Comparison of ENCODE assay signal across 25 mouse cellular contexts in genomic region chr2:161196713-161197372, GRCm38 (mm10).
DNase-seq lines count a peak whose midpoint lies in the region; ATAC-seq and TF ChIP-seq lines count a peak whose summit lies in the region.
"Had no signal": no experiment of that assay in that cellular context is flagged by ENCODE, and none has a peak within 500 bp of the region (broad histone marks: within the 10 kb centered on the region; RNA-seq: fewer than 3 reads in every experiment).

No protein-coding gene starts in this region.

- H3K9ac ChIP-seq in hindbrain, embryonic 16.5 days (ENCODE audit: low read depth, low read length) = no peak overlapping the region
- H3K9ac ChIP-seq in hindbrain, embryonic 12.5 days = no peak overlapping the region
- no peak overlapping the region for H3K9ac ChIP-seq in ES-E14 (ENCODE audit: insufficient read depth, low read depth, low read length, poor library complexity, severe bottlenecking)
- H3K9ac ChIP-seq in forebrain, embryonic 15.5 days (replicated peaks) = no peak overlapping the region
- H3K9ac ChIP-seq: heart, embryonic 15.5 days; liver, embryonic 15.5 days; lung, embryonic 15.5 days; neural tube, embryonic 13.5 days; stomach, embryonic 15.5 days had no signal

- DNase-seq in ES-CJ7 (ENCODE audit: low read depth, low spot score) = peak; percentile 76
- no peak for DNase-seq in ES-E14 (ENCODE audit: low read depth, low spot score)
- DNase-seq in B cell, adult 2 months = no peak
- DNase-seq in testis, postnatal 10 days (ENCODE audit: low spot score) = no peak
- DNase-seq: adrenal gland, adult 8-10 months; cerebellum, adult 18-20 months; cerebellum, postnatal 14 days; heart, postnatal 36 days; kidney, adult 2 months; liver; lung, postnatal 36 days; right cerebral cortex, adult 18-20 months; right cerebral cortex, postnatal 4 days; thymus, adult 18-20 months; thymus, postnatal 4 days had no signal

- peaks cover 3% of the 10 kb centered on the region; the same call in 1 of the 2 replicates for H3K4me1 ChIP-seq in hindbrain, embryonic 16.5 days (ENCODE audit: control insufficient read depth, insufficient read depth, low read depth, low read length)
- H3K4me1 ChIP-seq in hindbrain, embryonic 12.5 days = 0 out of 2 replicates have a peak, but pooled peaks cover 4% of the 10 kb centered on the region
- peaks cover 0 to 3% of the 10 kb centered on the region in 2 experiments; a peak in 1 of 4 replicates for H3K4me1 ChIP-seq in ES-E14 (ENCODE audit: control insufficient read depth in 2 of 2, insufficient read depth in 2 of 2, low read length in 2 of 2, poor library complexity in 1 of 2)
- H3K4me1 ChIP-seq in forebrain, embryonic 15.5 days = peaks cover 9% of the 10 kb centered on the region
- H3K4me1 ChIP-seq: heart, embryonic 15.5 days; limb, embryonic 10.5 days; liver, embryonic 15.5 days; lung, embryonic 15.5 days; stomach, embryonic 15.5 days had no signal

- no peaks in the 10 kb centered on the region for H3K9me3 ChIP-seq in hindbrain, embryonic 16.5 days (ENCODE audit: control insufficient read depth, low read length)
- H3K9me3 ChIP-seq in hindbrain, embryonic 12.5 days (replicated peaks) = no peaks in the 10 kb centered on the region
- no peaks in the 10 kb centered on the region for H3K9me3 ChIP-seq in ES-E14 (ENCODE audit: control insufficient read depth, insufficient read depth, low read depth, low read length)
- H3K9me3 ChIP-seq in forebrain, embryonic 15.5 days = no peaks in the 10 kb centered on the region
- H3K9me3 ChIP-seq: heart, embryonic 15.5 days; limb, embryonic 10.5 days; liver, embryonic 15.5 days; lung, embryonic 15.5 days; neural tube, embryonic 13.5 days; stomach, embryonic 15.5 days had no signal

- no peaks in the 10 kb centered on the region for H3K36me3 ChIP-seq in hindbrain, embryonic 16.5 days (ENCODE audit: control insufficient read depth, insufficient read depth, low read length)
- no peaks in the 10 kb centered on the region for H3K36me3 ChIP-seq in hindbrain, embryonic 12.5 days
- no peaks in the 10 kb centered on the region for H3K36me3 ChIP-seq in ES-E14 (ENCODE audit: control insufficient read depth, insufficient read depth, low read length, poor library complexity, severe bottlenecking)
- H3K36me3 ChIP-seq in forebrain, embryonic 15.5 days = no peaks in the 10 kb centered on the region
- H3K36me3 ChIP-seq: heart, embryonic 15.5 days; limb, embryonic 10.5 days; liver, embryonic 15.5 days; lung, embryonic 15.5 days; neural tube, embryonic 13.5 days; stomach, embryonic 15.5 days had no signal

- in situ Hi-C loops in ES-E14 (cut with MboI; ENCODE audit: low sequenced_read_pairs in 2 of 2, unreplicated experiment in 2 of 2) = no loop called here

- H3K27ac ChIP-seq in hindbrain, embryonic 16.5 days (ENCODE audit: low read depth, low read length) = no peak overlapping the region
- no peak overlapping the region for H3K27ac ChIP-seq in hindbrain, embryonic 12.5 days
- no peak overlapping the region for H3K27ac ChIP-seq in ES-E14 (ENCODE audit: insufficient read depth, low read depth, low read length, poor library complexity, severe bottlenecking)
- no peak overlapping the region for H3K27ac ChIP-seq in forebrain, embryonic 15.5 days (replicated peaks)
- H3K27ac ChIP-seq: heart, embryonic 15.5 days; kidney, postnatal 0 days; limb, embryonic 10.5 days; liver, embryonic 15.5 days; lung, embryonic 15.5 days; neural tube, embryonic 13.5 days; stomach, embryonic 15.5 days had no signal

- WGBS in hindbrain, embryonic 16.5 days = 79% methylated on average over 7 of the region's 7 CpGs
- WGBS in hindbrain, embryonic 12.5 days = 90% methylated on average over 7 of the region's 7 CpGs
- 65% methylated on average over 7 of the region's 7 CpGs for WGBS in forebrain, embryonic 15.5 days

- peak; percentile 76 for ATAC-seq in hindbrain, embryonic 16.5 days
- ATAC-seq in hindbrain, embryonic 12.5 days (ENCODE audit: low FRiP score) = no peak
- peak; percentile 83 for ATAC-seq in forebrain, embryonic 15.5 days (replicated peaks)

- no peaks in the 10 kb centered on the region for H3K27me3 ChIP-seq in hindbrain, embryonic 16.5 days (replicated peaks; ENCODE audit: control insufficient read depth, insufficient read depth, low read length)
- no peaks in the 10 kb centered on the region for H3K27me3 ChIP-seq in hindbrain, embryonic 12.5 days
- no peaks in the 10 kb centered on the region for H3K27me3 ChIP-seq in forebrain, embryonic 15.5 days
- H3K27me3 ChIP-seq: heart, embryonic 15.5 days; liver, embryonic 15.5 days; lung, embryonic 15.5 days; stomach, embryonic 15.5 days had no signal

- no peak overlapping the region for H3K4me2 ChIP-seq in hindbrain, embryonic 16.5 days (ENCODE audit: low read length)
- no peak overlapping the region for H3K4me2 ChIP-seq in hindbrain, embryonic 12.5 days (replicated peaks)
- H3K4me2 ChIP-seq in forebrain, embryonic 15.5 days (replicated peaks) = no peak overlapping the region
- H3K4me2 ChIP-seq: heart, embryonic 15.5 days; liver, embryonic 15.5 days; lung, embryonic 15.5 days; neural tube, embryonic 13.5 days; stomach, embryonic 15.5 days had no signal

- no peak overlapping the region for H3K4me3 ChIP-seq in hindbrain, embryonic 16.5 days (ENCODE audit: low read length)
- H3K4me3 ChIP-seq in hindbrain, embryonic 12.5 days = no peak overlapping the region
- no peak overlapping the region for H3K4me3 ChIP-seq in ES-E14 (ENCODE audit: insufficient read depth in 1 of 2, low read depth in 1 of 2, low read length in 2 of 2, poor library complexity in 1 of 2, severe bottlenecking in 1 of 2)
- no peak overlapping the region for H3K4me3 ChIP-seq in forebrain, embryonic 15.5 days
- H3K4me3 ChIP-seq: heart, embryonic 15.5 days; limb, embryonic 10.5 days; liver, embryonic 15.5 days; lung, embryonic 15.5 days; neural tube, embryonic 13.5 days; stomach, embryonic 15.5 days had no signal

TF ChIP-seq in ES-E14, 5 proteins besides CTCF, POLR2A, EP300 and RAD21:
- peak; percentile 76; the same call in 1 of the 2 replicates for TF ChIP-seq ZNF384 (IDR thresholded peaks at IDR 0.05; ENCODE audit: low read depth, low read length)
- TF ChIP-seq HCFC1 (IDR thresholded peaks at IDR 0.05; ENCODE audit: borderline replicate concordance, insufficient read depth, low read length) = no peak
TF ChIP-seq in ES-E14: peak in this region for 1.
